8 mouse cellular contexts compared by ENCODE assay signal in genomic region chr4:123916748-123917547, GRCm38 (mm10). TPM values are rescaled to one million over a fixed set of nuclear protein-coding genes. Genes with fewer than 3 reads are reported as not detected.
DNase-seq lines count a peak whose midpoint lies in the region; ATAC-seq lines count a peak whose summit lies in the region.

Rragc (plus strand) TSS chr4:123917446.

- DNase-seq in Muller cell, postnatal 12 days (ENCODE audit: inconsistent ontology term): peak; percentile 99
- peak; percentile 100 for DNase-seq in cerebellum, adult 9-11 months
- peak; percentile 99 to 100 for DNase-seq in frontal cortex, postnatal 10 days (ENCODE audit: low spot score in 2 of 2)
- DNase-seq in layer of hippocampus, postnatal 14 days (ENCODE audit: low spot score in 2 of 2): peak; percentile 100
- DNase-seq in lung, postnatal 14 days: peak; percentile 100
- peak; percentile 97 for DNase-seq in retina, adult 2 months (ENCODE audit: low read depth, low spot score)
- DNase-seq in thymus, postnatal 36 days: peak; percentile 100

- 1% methylated on average over 46 of the region's 49 CpGs for WGBS in hindbrain, embryonic 12.5 days

- peak; percentile 99 for ATAC-seq in hindbrain, embryonic 12.5 days (ENCODE audit: low FRiP score)

- H3K9me3 ChIP-seq in hindbrain, embryonic 12.5 days (replicated peaks): no peaks in the 10 kb centered on the region

- peak within 1 kb of the TSS; percentile 93 for H3K4me2 ChIP-seq in hindbrain, embryonic 12.5 days (replicated peaks)

- H3K9ac ChIP-seq in hindbrain, embryonic 12.5 days: peak within 1 kb of the TSS; percentile 96

- peak within 1 kb of the TSS; percentile 98 for H3K4me3 ChIP-seq in hindbrain, embryonic 12.5 days

- H3K36me3 ChIP-seq in hindbrain, embryonic 12.5 days: peaks cover 29% of the 10 kb centered on the region

- H3K27me3 ChIP-seq in hindbrain, embryonic 12.5 days: no peaks in the 10 kb centered on the region

- H3K4me1 ChIP-seq in hindbrain, embryonic 12.5 days: peaks cover 27% of the 10 kb centered on the region

- H3K27ac ChIP-seq in hindbrain, embryonic 12.5 days: peak within 1 kb of the TSS; percentile 86

RNA-seq across cellular contexts. Expression of gene Rragc, which starts in this region (rescaled TPM):
- polyA plus RNA-seq in hindbrain, embryonic 12.5 days (2016; fragmentation: Nextera tagmentation; extraction: Ambion mirVana): 63.3 and 69.0 TPM in 2 replicates
- total RNA-seq in layer of hippocampus, postnatal 14 days (2021): 10 to 100 TPM; 51.5 TPM

Comparison
In these comparisons a context has a peak if more than half of its experiments do, and no peak if none do; other contexts are left out.
1. Peak in every context shown above with its lines: DNase-seq, ATAC-seq, H3K4me3 ChIP-seq and H3K27ac ChIP-seq.